Mouse (Mus musculus) embryo, embryonic 9.5 days (tissue): ENCODE results near the gene Igfbp4.

Source experiments
- DNase-seq: peaks from one replicate; pipeline ENCODE4 v3.0.0-alpha.2; 2017; ENCODE audit errors: extremely low spot score

The Igfbp4 gene

GRCm38 (mm10) chr11:99080902-99081543 lies 40.0 kb downstream of the Igfbp4 start:
- DNase-seq: no peak

GRCm38 (mm10) chr11:99081566-99081965 lies 40.5 kb downstream of the Igfbp4 start:
- no peak for DNase-seq

DNA sequence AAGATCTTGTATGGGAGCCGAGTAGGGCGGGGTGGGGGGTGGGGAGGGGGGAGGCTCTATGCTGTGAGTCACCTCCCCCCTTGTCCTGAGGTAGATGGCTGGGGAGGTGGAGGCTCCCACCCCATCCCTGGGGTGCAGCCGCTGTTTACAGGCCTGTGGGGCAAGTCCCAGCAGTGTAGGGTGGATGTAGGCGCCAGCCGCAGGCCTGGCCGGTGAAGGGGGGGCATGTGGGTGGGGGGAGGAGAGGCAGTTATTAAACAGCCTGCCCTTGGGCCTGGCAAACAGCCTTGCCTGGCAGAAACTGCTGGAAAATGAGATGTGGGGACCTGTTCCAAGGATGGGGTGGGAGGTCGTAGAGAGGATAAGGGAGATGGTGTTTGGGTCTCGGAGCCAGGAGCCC lies 41.1 kb downstream of the Igfbp4 start:
- DNase-seq: no peak

- no peak for DNase-seq
These were observed 42.5 kb downstream of the Igfbp4 start for GRCm38 (mm10) chr11:99083516-99083915.

DNA sequence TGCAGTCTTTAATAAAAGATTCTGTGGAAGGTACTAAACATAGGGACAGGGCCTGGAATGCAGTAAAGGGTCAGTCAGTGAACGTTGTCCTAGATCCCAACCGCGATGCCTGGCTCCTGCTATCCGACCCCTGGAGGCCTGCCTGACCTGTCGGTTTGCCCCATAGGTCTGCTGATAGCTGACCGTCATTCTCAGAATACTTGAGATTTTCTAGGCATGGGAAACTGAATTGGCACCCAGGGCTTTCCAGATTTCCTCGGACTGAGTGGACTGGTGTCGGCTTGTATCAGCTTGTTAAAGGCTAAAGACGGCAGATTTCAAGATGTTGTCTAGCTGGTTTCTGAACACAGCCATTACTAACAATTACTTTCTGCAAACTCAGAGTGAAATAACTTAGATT lies 43.3 kb downstream of the Igfbp4 start:
- DNase-seq: no peak

- no peak for DNase-seq
These were observed 47.4 kb downstream of the Igfbp4 start for GRCm38 (mm10) chr11:99088486-99088885.

DNA sequence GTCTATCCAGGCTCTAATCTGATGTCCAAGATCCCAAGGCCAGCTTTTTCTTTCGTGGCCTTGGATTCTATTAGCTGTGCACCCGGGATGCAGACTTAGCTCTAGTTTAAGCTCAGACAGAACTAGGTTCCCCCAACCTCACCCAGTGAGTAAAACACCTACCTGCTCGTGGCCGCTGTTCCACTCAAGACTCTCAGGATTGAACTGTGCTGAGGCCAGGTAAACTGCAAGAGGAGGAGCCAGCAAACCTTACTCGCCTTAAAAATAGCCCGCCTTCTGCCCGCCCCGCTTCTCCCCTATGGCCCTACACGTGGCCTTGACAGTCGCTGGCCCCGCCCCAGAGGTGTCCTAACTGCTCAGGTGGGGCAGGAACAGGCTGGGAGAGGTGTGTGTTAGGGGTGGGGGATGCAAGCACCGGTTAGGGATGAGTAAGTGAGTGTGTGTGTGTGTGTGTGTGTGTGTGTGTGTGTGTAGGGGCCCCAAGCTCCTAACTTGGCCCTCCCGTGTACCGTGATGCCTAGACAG lies 48.1 kb downstream of the Igfbp4 start, which contains the start of gene Tns4:
Tns4 (minus strand) TSS at position 230 of the 525 bp plus-strand sequence.
- DNase-seq: no peak

DNA sequence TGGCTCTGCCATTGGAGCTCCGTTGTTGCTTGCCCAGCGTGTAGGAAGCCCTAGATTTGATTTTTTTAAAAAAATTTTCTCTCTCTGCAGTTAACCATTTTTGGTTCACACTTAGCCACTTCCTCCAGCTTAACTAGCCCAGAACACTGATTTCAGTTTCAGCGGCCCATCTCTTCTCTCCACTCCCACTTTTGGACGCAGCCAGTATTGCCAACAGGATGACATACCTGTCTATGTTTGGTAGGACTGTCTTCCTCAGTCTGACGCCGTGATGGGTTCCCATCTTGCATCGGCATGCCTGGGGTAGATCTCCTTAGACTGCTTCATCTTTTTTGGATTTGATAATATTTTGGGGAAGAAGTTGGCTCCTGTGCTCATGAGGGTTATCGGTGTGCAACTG lies 49.3 kb downstream of the Igfbp4 start:
- DNase-seq: no peak

GRCm38 (mm10) chr11:99091666-99092065 lies 50.6 kb downstream of the Igfbp4 start:
- no peak for DNase-seq

- no peak for DNase-seq
These were observed 52.7 kb downstream of the Igfbp4 start for GRCm38 (mm10) chr11:99093740-99094139.

GRCm38 (mm10) chr11:99094911-99095676 lies 54.0 kb downstream of the Igfbp4 start:
- no peak for DNase-seq

DNA sequence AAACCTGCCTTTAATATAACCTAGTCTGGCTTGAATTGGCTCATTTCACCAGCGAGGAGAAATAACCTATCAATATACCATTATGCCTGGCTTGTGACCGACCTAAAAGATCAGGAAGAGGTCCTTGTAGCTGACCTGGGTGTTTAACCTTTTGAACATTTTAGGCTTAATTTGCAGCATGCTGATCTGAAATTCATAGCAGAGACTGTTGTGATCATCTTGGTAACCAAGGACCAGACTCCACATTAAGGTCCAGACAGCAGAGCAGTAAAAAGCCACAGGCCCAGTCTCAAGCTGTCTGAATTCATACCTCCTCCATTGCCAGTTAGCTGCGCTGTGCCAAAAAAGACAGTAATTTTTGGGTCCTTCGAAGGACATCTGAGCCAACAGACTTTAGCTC lies 54.7 kb downstream of the Igfbp4 start:
- no peak for DNase-seq

GRCm38 (mm10) chr11:99096417-99096816 lies 55.4 kb downstream of the Igfbp4 start:
- no peak for DNase-seq

- DNase-seq: no peak
These were observed 56.1 kb downstream of the Igfbp4 start for GRCm38 (mm10) chr11:99096996-99097774.

- no peak for DNase-seq
These were observed 57.9 kb downstream of the Igfbp4 start for GRCm38 (mm10) chr11:99098924-99099323.

GRCm38 (mm10) chr11:99099516-99099915 lies 58.5 kb downstream of the Igfbp4 start:
- no peak for DNase-seq

- DNase-seq: no peak
These were observed 59.2 kb downstream of the Igfbp4 start for GRCm38 (mm10) chr11:99100215-99100614.

GRCm38 (mm10) chr11:99101693-99102092 lies 60.6 kb downstream of the Igfbp4 start:
- no peak for DNase-seq

GRCm38 (mm10) chr11:99102575-99103270 lies 61.7 kb downstream of the Igfbp4 start:
- DNase-seq: no peak
